Mouse (Mus musculus) liver, embryonic 15.5 days (tissue): ENCODE data around the gene Frmd4b. TPM values are rescaled to one million over a fixed set of nuclear protein-coding genes. Genes with fewer than 3 reads are reported as not detected.

Source experiments
- ATAC-seq: fragments of 200-750 bp; cut with Nextera tagmentation; 2 replicates; pipeline ENCODE4 v1.8.0; 2017; ENCODE audit warnings: moderate number of reproducible peaks, mild to moderate bottlenecking, moderate library complexity; ENCODE audit not compliant: insufficient read depth
- H3K27ac ChIP-seq: fragments of 300-500 bp; sonication (generic); replicated peaks from 2 replicates; pipeline ENCODE4 v1.5.1; 2015; ENCODE audit warnings: mild to moderate bottlenecking, inconsistent platforms
- H3K27me3 ChIP-seq: fragments of 300-500 bp; sonication (generic); 2 replicates; pipeline ENCODE4 v1.6.1; 2015; ENCODE audit warnings: mild to moderate bottlenecking, inconsistent platforms
- H3K36me3 ChIP-seq: fragments of 300-500 bp; sonication (generic); replicated peaks from 2 replicates; pipeline ENCODE4 v1.6.1; 2015; ENCODE audit warnings: moderate library complexity, mild to moderate bottlenecking, inconsistent platforms
- H3K4me1 ChIP-seq: fragments of 300-500 bp; sonication (generic); replicated peaks from 2 replicates; pipeline ENCODE4 v1.6.1; 2015; ENCODE audit warnings: inconsistent platforms
- H3K4me2 ChIP-seq: fragments of 300-500 bp; sonication (generic); 2 replicates; pipeline ENCODE4 v1.6.1; 2015; ENCODE audit warnings: moderate library complexity, mild to moderate bottlenecking, inconsistent platforms
- H3K4me3 ChIP-seq: fragments of 300-500 bp; sonication (generic); replicated peaks from 2 replicates; pipeline ENCODE4 v1.5.1; 2015; ENCODE audit warnings: mild to moderate bottlenecking, inconsistent platforms
- H3K9ac ChIP-seq: fragments of 300-500 bp; sonication (generic); 2 replicates; pipeline ENCODE4 v1.6.1; 2015; ENCODE audit warnings: moderate library complexity, mild to moderate bottlenecking, inconsistent platforms
- H3K9me3 ChIP-seq: fragments of 300-500 bp; sonication (generic); replicated peaks from 2 replicates; pipeline ENCODE4 v1.6.1; 2016; ENCODE audit warnings: inconsistent platforms
- WGBS: fragments of 180-500 bp; shearing (Covaris S2); methylation state at CpG from one replicate; pipeline ENCODE4 v1.1.7; 2015; ENCODE audit warnings: mixed read lengths; ENCODE audit not compliant: insufficient replicate concordance; 5-methylcytosine and 5-hydroxymethylcytosine counted together
- polyA plus RNA-seq: library from polyadenylated mRNA; unstranded; fragments of >200 nt; fragmentation: Nextera tagmentation; extraction: Ambion mirVana; gene quantifications from 2 replicates; pipeline ENCODE4 v1.2.1, GENCODE M21; 2015

Frmd4b gene
- polyA plus RNA-seq, 1 experiment from 2014 or later: 6.5 TPM

DNA sequence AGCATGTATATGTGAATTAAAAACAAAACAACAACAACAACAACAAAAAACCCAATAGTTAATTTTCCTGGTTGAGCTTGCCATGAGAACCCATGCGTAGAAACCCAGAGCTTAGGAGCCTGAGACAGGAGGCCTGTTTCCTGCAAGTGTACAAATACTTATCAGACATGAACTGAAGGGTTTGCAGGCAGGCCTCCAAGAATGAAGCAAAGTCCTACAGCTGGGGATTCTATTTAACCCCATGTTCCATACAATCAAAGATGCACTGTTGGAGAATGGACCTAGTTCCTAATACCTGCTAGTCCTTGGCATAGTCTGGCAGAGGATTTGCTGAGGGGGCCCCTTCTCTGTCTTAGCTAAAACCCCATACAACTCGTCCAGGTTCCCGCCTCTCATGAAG is 276.2 kb downstream of the Frmd4b start:
- Histone ChIP-seq H3K4me1 (no peaks in the 10 kb centered on the region), H3K4me2 (no peak overlapping the region), H3K9ac (no peak overlapping the region), H3K36me3 (no peaks in the 10 kb centered on the region; the same call in 1 of the 2 replicates), H3K27ac (no peak overlapping the region), H3K9me3 (no peaks in the 10 kb centered on the region), H3K27me3 (no peaks in the 10 kb centered on the region), H3K4me3 (no peak overlapping the region)
- no peak for ATAC-seq
- WGBS: 61% methylated on average over 3 of the region's 3 CpGs

DNA sequence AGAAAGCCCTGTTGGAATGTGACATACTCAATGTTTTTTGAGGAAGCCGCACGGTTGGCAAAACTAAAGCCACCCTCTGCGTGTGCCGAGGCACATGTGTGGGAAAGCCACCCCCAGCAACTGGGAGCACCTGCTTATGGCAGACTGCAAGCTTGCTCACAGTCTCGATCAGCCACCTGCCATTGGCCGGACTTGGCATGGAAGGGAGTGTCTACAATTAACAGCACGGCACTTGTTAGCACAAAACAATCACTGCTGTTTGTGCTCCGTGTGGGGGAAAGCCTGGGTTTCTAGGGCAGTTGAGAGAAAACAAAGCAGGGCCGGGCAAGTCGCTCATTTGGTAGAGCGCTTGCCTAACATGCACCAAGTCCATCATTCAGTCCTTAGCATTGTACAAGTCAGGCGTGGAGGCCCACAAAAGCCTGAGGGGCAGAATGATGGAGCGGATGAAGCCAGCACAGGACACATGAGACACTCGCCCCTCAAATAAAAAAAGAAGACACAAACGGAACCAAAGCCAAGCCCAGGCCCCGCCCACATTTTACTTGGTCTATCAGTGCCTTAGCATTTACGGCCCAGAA is 277.0 kb downstream of the Frmd4b start:
- Histone ChIP-seq H3K27ac (no peak overlapping the region), H3K4me2 (no peak overlapping the region), H3K9me3 (no peaks in the 10 kb centered on the region), H3K9ac (no peak overlapping the region), H3K36me3 (no peaks in the 10 kb centered on the region; the same call in 1 of the 2 replicates), H3K4me1 (no peaks in the 10 kb centered on the region), H3K27me3 (no peaks in the 10 kb centered on the region), H3K4me3 (no peak overlapping the region)
- ATAC-seq: no peak
- 75% methylated on average over 17 of the region's 17 CpGs for WGBS

DNA sequence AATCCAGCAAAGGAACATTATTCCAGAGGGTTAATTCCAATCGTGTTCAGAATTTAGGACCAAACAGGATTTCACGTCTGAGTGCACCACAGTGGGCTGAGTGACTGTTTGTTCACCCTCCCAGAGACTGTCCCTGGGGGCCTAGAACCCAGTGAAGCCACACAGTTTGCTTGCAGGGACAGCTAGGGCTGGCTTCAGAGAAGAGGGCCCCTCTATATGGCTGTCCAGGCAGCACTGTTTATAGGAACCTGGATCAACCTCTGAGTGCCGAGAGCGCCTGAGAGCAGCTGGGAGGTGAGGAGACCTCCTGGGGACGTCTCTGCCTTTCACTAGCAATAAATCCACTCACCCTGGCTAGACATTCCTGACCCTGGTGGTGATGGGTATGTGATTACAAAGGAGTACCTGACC is 278.1 kb downstream of the Frmd4b start:
- Histone ChIP-seq H3K36me3 (no peaks in the 10 kb centered on the region; the same call in 1 of the 2 replicates), H3K9me3 (no peaks in the 10 kb centered on the region), H3K4me1 (no peaks in the 10 kb centered on the region), H3K27ac (no peak overlapping the region), H3K4me3 (no peak overlapping the region), H3K27me3 (no peaks in the 10 kb centered on the region), H3K9ac (no peak overlapping the region), H3K4me2 (no peak overlapping the region)
- ATAC-seq: no peak
- 52% methylated on average over 5 of the region's 5 CpGs for WGBS

DNA sequence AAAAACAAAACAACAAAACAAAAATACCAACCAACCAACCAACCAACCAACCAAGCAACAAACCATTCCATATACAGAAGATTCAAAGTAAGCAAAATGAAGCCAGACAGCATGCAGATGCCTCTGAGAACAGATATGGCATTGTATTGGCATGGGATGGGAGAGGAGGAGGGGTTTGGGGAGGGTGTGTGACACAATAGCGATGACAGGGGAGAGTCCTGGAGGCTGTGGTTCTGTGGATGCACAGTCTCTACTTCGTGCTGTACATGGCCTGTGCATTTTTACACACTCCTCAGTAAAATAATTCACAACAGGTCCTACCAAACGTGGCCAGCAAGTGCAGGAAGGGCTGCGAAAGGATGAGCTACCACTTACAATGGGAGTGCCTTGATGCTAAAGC is 278.5 kb downstream of the Frmd4b start:
- no peak for ATAC-seq
- H3K27ac ChIP-seq: no peak overlapping the region
- no peak overlapping the region for H3K4me2 ChIP-seq
- no peaks in the 10 kb centered on the region for H3K4me1 ChIP-seq
- no peak overlapping the region for H3K4me3 ChIP-seq
- no peaks in the 10 kb centered on the region for H3K9me3 ChIP-seq
- H3K27me3 ChIP-seq: no peaks in the 10 kb centered on the region
- no peak overlapping the region for H3K9ac ChIP-seq
- 63% methylated on average over 4 of the region's 4 CpGs for WGBS
- no peaks in the 10 kb centered on the region; the same call in 1 of the 2 replicates for H3K36me3 ChIP-seq

DNA sequence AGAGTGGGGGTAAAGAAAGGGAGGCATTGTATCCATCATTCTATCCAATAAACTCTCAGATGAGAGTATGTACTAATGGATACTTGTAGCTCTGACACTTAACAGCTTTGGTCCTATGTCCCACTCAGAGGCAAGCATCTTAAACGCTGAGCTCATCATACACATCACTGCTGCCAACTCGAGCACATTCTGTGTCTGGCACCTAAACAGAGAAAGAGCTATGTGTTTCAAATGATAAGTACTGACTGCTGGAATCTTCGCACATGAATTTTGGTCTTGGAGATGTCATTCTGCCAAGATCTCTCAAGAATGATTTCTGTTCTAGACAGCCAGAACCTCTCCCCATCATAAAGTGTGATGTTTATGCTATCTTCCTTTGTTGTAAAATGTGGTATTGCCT is 284.0 kb downstream of the Frmd4b start:
- no peak for ATAC-seq
- no peak overlapping the region for H3K9ac ChIP-seq
- whole genome bisulfite sequencing: 56% methylated on average over 3 of the region's 3 CpGs

DNA sequence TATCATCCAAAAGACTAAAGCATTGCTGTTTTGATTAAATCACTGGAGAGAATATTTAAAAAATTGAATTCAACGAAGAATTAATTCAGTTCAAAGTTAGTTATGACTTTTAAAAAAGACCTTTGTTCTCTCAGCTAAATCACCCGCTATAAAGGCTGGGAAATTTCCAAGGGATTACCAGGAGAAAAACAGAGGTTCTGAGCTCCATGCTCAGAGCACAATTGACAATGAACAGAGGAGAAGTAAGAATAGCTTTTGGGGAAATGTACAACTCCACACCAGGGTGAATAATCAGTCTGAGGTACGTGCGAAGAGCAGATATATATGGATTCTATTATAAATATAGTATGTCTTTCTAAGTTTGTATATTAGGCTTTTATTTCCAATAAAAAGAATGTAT is 293.4 kb downstream of the Frmd4b start:
- Histone ChIP-seq H3K9me3 (no peaks in the 10 kb centered on the region), H3K4me2 (no peak overlapping the region), H3K36me3 (peaks cover 11% of the 10 kb centered on the region), H3K27ac (no peak overlapping the region), H3K4me3 (no peak overlapping the region), H3K9ac (no peak overlapping the region), H3K4me1 (peaks cover 8% of the 10 kb centered on the region), H3K27me3 (no peaks in the 10 kb centered on the region)
- ATAC-seq: no peak
- 73% methylated on average over 4 of the region's 4 CpGs for WGBS

More for the DNA sequence above, 284.0 kb downstream of the Frmd4b start:
- Histone ChIP-seq H3K4me3 (no peak overlapping the region), H3K27ac (no peak overlapping the region), H3K4me2 (no peak overlapping the region), H3K9me3 (no peaks in the 10 kb centered on the region), H3K36me3 (no peaks in the 10 kb centered on the region), H3K4me1 (no peaks in the 10 kb centered on the region), H3K27me3 (no peaks in the 10 kb centered on the region)

DNA sequence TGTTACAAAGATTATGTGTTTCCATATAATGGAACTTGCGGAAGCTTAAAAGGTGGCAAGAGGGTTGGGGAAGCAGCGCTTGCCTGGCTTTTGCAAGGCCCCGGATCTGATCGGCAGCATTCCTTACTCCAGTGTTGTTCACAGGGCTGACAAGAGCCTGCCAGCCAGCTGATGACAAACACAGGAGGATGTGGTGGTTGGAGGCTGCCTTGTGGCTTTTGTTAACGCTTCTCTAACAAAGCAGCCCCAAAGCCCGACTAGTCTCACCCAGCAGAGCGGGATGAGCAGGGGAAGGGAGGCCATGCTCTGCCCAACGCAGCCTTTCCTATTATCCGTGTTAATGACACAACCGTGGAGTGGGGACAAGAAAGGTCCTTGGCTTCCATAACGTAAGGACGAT is 295.2 kb downstream of the Frmd4b start:
- peaks cover 6% of the 10 kb centered on the region; the same call in 1 of the 2 replicates for H3K36me3 ChIP-seq
- no peak for ATAC-seq
- no peaks in the 10 kb centered on the region for H3K9me3 ChIP-seq
- no peak overlapping the region for H3K4me3 ChIP-seq
- no peak overlapping the region for H3K27ac ChIP-seq
- no peak overlapping the region for H3K4me2 ChIP-seq
- H3K9ac ChIP-seq: no peak overlapping the region
- WGBS: 50% methylated on average over 12 of the region's 12 CpGs
- H3K27me3 ChIP-seq: no peaks in the 10 kb centered on the region
- peaks cover 8% of the 10 kb centered on the region for H3K4me1 ChIP-seq

DNA sequence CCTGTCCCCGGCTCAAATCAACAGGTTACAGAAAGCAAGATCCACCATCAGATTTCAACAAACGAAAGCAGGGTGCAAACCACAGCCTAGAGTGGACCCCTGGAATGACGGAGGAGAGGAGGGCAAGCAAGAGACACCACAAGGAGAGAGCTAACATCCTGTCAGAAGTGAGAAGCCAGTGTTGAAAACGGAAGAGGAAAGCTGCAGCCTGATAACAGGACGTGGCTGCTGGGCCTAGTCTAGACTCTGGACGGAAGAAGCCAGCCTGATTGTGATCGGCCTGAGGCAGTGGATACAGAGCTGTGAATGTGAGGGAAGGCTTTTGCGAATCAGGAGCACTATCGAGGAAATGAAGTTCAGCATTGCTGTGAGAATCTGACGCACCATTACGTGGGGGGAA is 296.2 kb downstream of the Frmd4b start:
- no peaks in the 10 kb centered on the region for H3K9me3 ChIP-seq
- no peak overlapping the region for H3K4me3 ChIP-seq
- WGBS: 11% methylated on average over 11 of the region's 11 CpGs
- H3K27me3 ChIP-seq: no peaks in the 10 kb centered on the region
- no peak overlapping the region for H3K27ac ChIP-seq
- peaks cover 13% of the 10 kb centered on the region for H3K4me1 ChIP-seq
- H3K4me2 ChIP-seq: no peak overlapping the region
- H3K9ac ChIP-seq: no peak overlapping the region
- peaks cover 6% of the 10 kb centered on the region; the same call in 1 of the 2 replicates for H3K36me3 ChIP-seq
- ATAC-seq: no peak

DNA sequence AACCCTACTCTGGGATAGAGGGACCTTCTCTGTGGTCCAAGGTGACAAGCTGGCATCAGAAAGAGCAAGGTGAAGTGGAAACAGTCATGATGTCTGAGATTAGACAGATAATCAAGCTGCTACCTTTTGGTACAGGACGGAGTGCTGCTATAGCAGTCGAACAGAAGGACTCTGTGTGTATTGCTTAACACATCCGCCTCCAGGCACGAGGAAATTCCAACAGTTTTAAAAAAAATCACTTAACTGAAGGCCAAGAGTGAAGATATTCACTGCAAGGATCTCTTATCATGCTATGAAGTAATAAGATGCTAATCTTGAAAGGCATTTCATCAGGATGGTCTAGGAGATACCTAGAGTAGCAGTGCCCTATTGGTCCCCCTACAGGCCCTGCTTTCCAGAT is 298.3 kb downstream of the Frmd4b start:
- H3K27me3 ChIP-seq: no peaks in the 10 kb centered on the region
- no peaks in the 10 kb centered on the region; the same call in 1 of the 2 replicates for H3K36me3 ChIP-seq
- no peak overlapping the region for H3K4me3 ChIP-seq
- no peak overlapping the region for H3K4me2 ChIP-seq
- ATAC-seq: no peak
- H3K9me3 ChIP-seq: no peaks in the 10 kb centered on the region
- H3K27ac ChIP-seq: no peak overlapping the region
- H3K4me1 ChIP-seq: peaks cover 13% of the 10 kb centered on the region
- H3K9ac ChIP-seq: no peak overlapping the region
- WGBS: 54% methylated on average over 4 of the region's 4 CpGs

DNA sequence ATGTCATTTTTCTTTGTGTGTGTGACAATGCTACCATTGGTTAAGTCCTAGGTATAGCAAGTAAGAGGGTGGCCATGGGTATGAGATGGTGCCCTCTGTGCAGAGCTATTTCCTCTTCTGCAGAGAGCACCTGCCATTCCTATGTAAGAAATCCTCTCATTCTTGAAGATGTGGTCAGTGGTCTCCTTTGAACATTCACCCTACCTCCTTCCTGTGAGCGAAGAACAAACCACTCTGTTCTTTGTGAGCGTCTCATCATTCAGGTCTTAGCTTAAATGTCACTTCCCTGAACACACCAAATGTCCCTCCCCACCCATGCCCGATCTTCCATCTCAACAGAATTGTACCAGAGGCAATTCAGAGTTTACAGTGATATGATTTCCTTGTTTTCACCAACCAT is 299.4 kb downstream of the Frmd4b start:
- no peaks in the 10 kb centered on the region for H3K9me3 ChIP-seq
- no peak overlapping the region for H3K9ac ChIP-seq
- no peaks in the 10 kb centered on the region for H3K27me3 ChIP-seq
- H3K27ac ChIP-seq: no peak overlapping the region
- no peak overlapping the region for H3K4me3 ChIP-seq
- no peak overlapping the region for H3K4me2 ChIP-seq
- 41% methylated on average over 3 of the region's 3 CpGs for WGBS
- peaks cover 13% of the 10 kb centered on the region for H3K4me1 ChIP-seq
- ATAC-seq: no peak
- H3K36me3 ChIP-seq: no peaks in the 10 kb centered on the region

DNA sequence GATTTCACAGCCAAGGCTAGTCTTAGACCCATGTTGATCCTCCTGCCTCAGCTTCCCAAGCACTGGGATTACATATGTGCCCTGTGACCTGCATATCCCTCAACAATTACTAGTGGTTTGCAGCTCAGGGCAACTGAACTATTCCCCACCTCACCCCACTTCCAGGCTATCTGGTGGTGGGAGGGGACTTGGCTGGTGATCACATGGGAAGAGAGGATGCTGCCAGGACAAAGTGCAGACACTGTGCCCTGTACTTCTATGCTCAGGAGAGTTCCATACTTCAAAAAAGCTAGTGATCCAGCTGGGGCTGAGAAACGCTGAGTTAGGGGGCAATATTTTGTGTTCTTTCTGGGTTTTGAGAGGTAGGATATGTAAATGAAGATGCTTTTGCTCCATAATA is 300.6 kb downstream of the Frmd4b start:
- H3K27me3 ChIP-seq: no peaks in the 10 kb centered on the region
- H3K4me3 ChIP-seq: no peak overlapping the region
- 76% methylated on average over 1 of the region's 1 CpGs for WGBS
- H3K9ac ChIP-seq: no peak overlapping the region
- H3K4me1 ChIP-seq: peaks cover 11% of the 10 kb centered on the region
- ATAC-seq: no peak
- no peaks in the 10 kb centered on the region for H3K36me3 ChIP-seq
- H3K27ac ChIP-seq: no peak overlapping the region
- no peak overlapping the region for H3K4me2 ChIP-seq
- H3K9me3 ChIP-seq: no peaks in the 10 kb centered on the region

DNA sequence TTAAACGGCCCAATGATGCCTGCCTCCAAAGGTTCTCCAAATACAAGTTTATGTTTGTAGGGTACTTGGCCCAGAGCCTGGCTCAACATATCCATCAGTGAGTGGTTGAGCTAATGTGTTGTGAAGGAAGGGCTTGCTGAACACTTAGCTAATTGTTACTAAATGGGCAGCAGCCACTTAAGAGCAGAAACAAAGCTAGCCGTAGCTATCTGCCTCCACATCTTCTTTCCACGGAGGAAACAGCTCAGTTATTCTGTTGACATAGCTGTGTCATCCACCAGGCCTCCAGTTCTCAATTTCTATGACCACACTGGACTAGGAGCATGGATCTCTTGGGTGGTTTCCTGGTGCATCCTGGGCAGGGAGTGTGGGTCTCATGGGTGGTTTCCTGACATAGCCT is 302.0 kb downstream of the Frmd4b start:
- Histone ChIP-seq H3K4me3 (no peak overlapping the region), H3K9me3 (no peaks in the 10 kb centered on the region), H3K4me2 (no peak overlapping the region), H3K4me1 (peaks cover 10% of the 10 kb centered on the region; the same call in 1 of the 2 replicates), H3K36me3 (no peaks in the 10 kb centered on the region), H3K9ac (no peak overlapping the region), H3K27ac (no peak overlapping the region), H3K27me3 (no peaks in the 10 kb centered on the region)
- no peak for ATAC-seq
- WGBS: 33% methylated on average over 3 of the region's 3 CpGs
